Mouse (Mus musculus) ovary, postnatal 14 days (tissue): ENCODE results near the gene Rab10.

Source experiments
- DNase-seq: peaks from one replicate; pipeline ENCODE4 v3.0.0; 2022; ENCODE audit warnings: low spot score

Gene Rab10

DNA sequence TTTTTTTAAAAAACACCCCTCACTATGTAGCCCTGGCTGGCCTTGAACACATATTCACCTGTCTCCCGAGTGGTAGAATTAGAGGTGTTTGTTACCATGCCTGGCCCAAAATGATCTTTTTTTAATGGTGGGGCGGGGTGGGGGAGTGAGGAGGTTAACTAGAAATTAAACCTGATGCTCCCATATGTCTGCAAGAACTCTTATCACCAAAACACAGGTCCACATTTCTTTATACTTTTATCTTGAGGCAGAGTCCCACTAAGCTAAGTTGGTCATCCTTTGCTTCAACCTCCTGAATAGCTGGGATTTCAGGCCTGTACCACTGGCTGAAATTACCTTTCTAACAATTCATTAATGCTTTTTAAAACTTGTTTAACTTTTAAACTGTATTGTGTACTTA, 13.7 kb downstream of the Rab10 start:
- no peak for DNase-seq

DNA sequence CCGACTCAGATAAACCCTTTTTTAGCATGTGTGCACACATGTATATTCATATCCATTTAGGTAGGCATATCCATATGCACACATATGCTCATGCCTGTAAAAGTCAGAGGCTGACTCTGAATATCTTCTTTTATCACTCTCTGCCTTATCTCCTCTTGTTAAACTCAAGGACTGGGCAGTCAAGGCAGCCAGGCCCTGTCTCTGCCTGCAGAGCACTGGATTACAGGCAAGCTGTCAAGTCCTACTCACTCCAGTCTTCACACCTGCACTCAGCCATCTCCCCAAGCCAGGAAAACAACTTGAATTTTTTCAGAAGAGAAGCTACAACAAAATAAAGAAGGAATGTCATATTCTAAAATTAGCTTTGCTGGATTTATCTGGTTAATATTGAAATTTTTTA, 17.9 kb downstream of the Rab10 start:
- DNase-seq: no peak

- DNase-seq: no peak
Measured at GRCm38 (mm10) chr12:3291038-3291437, 18.7 kb downstream of the Rab10 start.

DNA sequence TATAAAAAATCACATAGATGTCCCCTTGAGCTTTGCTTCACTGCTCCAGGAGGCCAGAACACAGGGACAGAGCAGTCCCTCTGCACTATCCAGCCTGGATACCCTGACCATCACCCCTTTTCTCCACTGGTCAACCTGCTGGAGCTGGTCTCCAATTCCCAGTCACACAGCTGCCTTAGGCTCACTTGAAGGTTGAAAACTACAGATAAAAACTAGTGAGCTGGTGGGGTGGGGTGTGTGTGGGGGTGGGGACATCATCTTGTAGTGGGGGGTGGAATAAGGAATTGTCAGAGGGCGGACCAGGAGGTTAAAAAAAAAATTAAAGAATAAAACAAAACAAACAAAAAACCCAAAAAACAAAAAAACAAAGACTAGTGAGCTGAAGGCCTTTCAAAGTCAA, 21.3 kb downstream of the Rab10 start:
- DNase-seq: no peak

GRCm38 (mm10) chr12:3285919-3286318, 23.9 kb downstream of the Rab10 start:
- no peak for DNase-seq

DNA sequence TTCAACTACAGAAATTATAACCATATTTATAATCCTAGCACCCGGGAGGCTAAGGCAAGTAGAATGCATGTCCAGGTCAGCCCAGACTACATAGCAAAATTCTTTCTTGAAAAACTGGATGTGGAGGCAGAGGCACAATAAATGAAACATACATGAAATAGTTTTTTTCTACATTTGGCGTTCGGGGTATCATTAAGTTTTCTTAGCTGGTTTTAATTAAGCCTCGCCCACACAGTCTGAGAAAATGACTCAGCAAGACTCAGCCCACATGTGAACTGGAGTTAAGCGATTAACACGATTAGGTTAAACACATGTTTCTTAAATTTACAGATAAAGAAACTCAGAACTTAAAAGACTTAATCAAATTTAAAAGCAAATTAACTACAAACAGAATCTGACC, 24.4 kb downstream of the Rab10 start:
- no peak for DNase-seq

GRCm38 (mm10) chr12:3284463-3284862, 25.3 kb downstream of the Rab10 start:
- DNase-seq: no peak

- DNase-seq: no peak
Measured at GRCm38 (mm10) chr12:3283829-3284440, 25.8 kb downstream of the Rab10 start.

GRCm38 (mm10) chr12:3282954-3283353, 26.8 kb downstream of the Rab10 start:
- DNase-seq: no peak

DNA sequence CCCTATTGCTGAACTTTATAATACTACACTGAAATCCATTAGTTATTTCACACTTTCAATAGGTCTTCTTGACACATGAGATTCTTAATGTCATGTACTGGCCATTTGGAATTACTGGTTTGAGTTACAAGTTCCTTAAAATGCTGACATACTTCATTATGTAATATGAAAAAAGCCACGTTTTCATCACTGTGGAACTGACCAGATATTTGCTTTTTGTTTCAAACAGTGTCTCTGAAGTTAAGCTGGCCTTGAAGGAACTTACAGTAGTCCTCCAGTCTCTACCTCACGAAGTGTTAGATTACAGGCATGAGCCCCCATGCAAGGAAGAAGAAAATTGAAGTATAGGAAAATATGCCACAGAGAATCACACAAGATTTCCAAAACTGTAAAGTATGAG, 27.2 kb downstream of the Rab10 start:
- no peak for DNase-seq

DNA sequence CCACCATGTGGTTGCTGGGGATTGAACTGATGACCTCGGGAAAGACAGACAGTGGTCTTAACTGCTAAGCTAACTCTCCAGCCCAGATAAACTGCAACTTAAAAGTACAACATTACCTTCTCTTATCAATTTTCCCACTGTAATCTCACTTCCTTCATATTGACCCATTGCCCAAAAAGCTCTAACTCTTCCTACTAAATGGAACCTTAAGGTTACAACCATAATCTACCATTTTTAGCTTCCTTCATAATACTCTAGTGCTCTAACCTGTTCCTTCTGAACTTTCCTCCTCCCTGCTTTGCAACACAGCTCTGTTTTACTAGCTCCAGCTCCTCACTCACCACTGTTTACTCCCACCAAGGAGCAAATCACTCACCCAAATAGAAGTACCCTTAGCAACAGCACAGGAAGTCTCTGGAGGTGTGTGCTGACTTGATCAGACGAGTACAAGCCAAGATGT, 30.9 kb downstream of the Rab10 start:
- DNase-seq: no peak

DNA sequence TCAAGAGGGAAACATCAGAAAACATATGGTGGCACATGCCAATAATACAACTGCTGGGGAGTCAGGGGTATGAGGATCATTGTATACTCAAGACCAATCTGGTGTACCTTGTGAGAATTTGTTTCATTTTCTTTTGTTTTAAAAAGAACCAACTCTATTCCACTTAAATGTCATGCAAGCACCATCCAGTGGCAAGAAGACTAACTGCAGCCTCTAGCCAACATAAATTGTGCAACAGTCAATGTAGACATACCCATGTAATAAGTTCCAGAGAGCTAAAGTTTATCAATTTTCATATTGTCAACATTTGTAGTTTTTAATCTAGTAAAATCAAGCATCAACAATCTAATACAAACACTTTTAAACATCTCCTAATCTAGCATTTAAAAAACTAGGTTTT, 39.0 kb downstream of the Rab10 start:
- no peak for DNase-seq

DNA sequence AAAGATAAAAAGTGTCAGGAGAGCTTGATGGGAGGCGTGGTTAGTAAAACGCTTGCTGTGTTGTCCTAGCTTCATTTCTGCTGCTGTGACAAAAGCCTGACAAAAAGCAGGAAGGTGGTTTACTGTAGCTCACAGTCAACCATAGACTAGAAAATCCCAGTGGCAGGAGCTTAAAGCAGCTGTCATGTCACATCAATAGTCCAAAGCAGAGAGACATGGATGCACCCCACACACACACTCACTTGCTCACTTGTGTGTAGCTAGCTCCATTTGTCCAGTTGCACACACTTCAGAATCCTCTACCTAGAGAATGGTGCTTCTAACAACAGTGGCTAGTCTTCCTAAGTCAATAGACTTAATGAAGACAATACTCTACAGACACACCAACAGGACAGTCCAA, 42.4 kb downstream of the Rab10 start:
- DNase-seq: no peak

- no peak for DNase-seq
Measured at GRCm38 (mm10) chr12:3265188-3265587, 44.6 kb downstream of the Rab10 start.

GRCm38 (mm10) chr12:3264449-3264848, 45.3 kb downstream of the Rab10 start:
- DNase-seq: no peak

DNA sequence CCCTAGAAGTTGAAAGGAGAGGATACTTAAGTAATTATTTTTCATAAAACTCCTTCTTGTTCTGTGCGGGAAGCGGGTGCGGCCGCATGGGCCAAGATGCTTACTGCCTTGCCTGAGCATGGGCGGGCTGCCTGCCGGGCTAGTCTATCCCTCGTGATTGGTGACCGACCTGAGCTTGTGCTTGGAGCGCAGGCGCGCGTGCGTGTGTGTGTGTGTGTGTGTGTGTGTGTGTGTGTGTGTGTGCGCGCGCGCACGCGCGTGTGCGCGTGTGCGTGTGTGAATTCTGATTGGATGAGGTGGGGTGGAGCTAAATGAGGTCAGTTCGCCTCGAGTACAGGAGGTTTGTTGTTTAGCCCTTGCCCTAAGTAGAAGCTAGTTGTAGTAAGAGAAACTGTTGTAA, 48.2 kb downstream of the Rab10 start:
- no peak for DNase-seq

DNA sequence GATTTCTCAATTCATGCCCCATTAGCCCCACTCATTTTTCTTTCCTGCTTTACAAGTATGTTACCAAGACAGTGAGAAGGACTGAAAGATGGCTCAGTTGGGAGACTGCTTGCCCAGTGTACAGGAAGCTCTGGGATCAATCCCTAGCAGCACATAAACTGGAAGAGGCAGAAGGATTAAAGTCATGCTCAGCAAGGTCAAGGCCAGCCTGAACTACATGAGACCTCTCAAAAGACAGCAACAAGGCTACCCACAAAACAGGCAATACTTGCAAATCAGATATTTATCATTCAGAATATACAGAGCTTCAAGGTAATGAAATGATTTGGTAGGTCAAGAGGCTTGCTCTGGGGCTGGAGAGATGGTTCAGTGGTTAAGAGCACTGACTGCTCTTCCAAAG, 53.8 kb downstream of the Rab10 start:
- DNase-seq: no peak

- DNase-seq: no peak
Measured at GRCm38 (mm10) chr12:3255435-3255834, 54.3 kb downstream of the Rab10 start.

GRCm38 (mm10) chr12:3253591-3253990, 56.2 kb downstream of the Rab10 start:
- no peak for DNase-seq

- DNase-seq: no peak
Measured at GRCm38 (mm10) chr12:3246091-3246490, 63.7 kb downstream of the Rab10 start.

- DNase-seq: no peak
Measured at GRCm38 (mm10) chr12:3239544-3239943, 70.2 kb downstream of the Rab10 start.

DNA sequence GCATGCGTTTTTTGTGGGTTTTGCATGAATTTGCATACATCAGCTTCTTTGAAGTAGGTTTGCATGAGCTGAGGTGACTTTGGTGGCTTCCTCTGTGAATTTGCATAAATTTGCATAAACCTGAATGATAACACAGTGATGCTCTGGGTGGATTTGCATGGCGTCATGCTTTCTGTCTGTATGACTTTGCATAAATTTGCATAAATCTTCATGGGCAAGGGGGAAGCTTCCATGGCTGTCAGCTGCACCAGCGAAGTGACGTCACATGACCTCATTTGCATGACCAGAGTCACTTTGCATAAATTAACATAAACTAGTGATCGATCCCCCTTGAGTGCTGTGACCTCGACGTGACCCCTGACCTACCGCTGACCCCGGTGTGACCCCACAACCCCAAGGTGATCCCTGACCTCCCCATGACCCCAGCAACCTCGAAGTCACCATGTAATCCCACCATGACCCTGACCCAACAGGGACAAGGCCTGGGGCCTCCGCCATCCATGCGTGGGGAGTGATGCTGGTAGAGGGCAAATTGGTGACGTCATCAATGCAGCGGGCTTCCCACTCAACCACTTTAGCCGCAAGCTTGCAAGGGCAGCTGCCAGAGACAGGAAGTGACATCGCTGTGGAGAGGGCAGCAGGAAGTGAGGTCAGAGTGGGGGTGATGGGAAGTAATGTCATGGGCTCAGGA, 71.3 kb downstream of the Rab10 start:
- no peak for DNase-seq

DNA sequence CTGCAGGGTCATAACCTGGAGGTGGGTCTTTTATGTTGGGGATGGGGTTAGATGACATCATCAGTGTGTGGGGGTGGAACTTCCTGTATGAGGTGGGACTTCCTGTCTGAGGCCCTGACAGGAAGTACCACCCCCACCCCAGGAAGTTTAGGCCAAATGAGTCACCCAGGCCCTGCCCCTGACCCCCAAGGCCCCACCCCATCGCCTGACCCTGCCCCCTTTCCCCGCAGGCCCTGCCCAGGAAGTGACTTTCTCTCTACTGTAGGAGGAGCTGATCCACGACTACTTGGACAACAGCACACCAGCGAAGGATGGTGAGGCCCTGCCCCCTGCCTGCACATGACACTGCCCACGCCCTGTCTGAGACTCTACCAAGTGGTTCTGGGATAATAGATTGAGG, 72.0 kb downstream of the Rab10 start:
- no peak for DNase-seq
